Mouse (Mus musculus) midbrain, embryonic 10.5 days (tissue): Measurements from ENCODE around the gene Vmn1r124. TPM values are rescaled to one million over a fixed set of nuclear protein-coding genes. Genes with fewer than 3 reads are reported as not detected.
"Not testable (repeated sequence)": the region's sequence is repeated elsewhere in the genome, so short reads cannot be mapped to it uniquely, and the experiment has no call there.

Source experiments
- DNase-seq: peaks from one replicate; pipeline ENCODE4 v3.0.0-alpha.2; 2017; ENCODE audit warnings: low spot score
- H3K27ac ChIP-seq: fragments of 300-500 bp; sonication (generic); replicated peaks from 2 replicates; pipeline ENCODE4 v1.5.1; 2016; ENCODE audit warnings: mild to moderate bottlenecking
- H3K27me3 ChIP-seq: fragments of 300-500 bp; sonication (generic); 2 replicates; pipeline ENCODE4 v1.6.1; 2016; ENCODE audit warnings: low read depth, mild to moderate bottlenecking; ENCODE audit not compliant: poor library complexity, severe bottlenecking
- H3K36me3 ChIP-seq: fragments of 300-500 bp; sonication (generic); 2 replicates; pipeline ENCODE4 v1.6.1; 2016; ENCODE audit warnings: mild to moderate bottlenecking, moderate library complexity
- H3K4me1 ChIP-seq: fragments of 300-500 bp; sonication (generic); 2 replicates; pipeline ENCODE4 v1.6.1; 2016
- H3K4me3 ChIP-seq: fragments of 300-500 bp; sonication (generic); 2 replicates; pipeline ENCODE4 v1.5.1; 2016; ENCODE audit warnings: mild to moderate bottlenecking, moderate library complexity
- H3K9me3 ChIP-seq: fragments of 300-500 bp; sonication (generic); replicated peaks from 2 replicates; pipeline ENCODE4 v1.6.1; 2016; ENCODE audit warnings: mild to moderate bottlenecking
- WGBS: fragments of 180-500 bp; shearing (Covaris S2); methylation state at CpG from one replicate; pipeline ENCODE4 v1.1.7; 2016; 5-methylcytosine and 5-hydroxymethylcytosine counted together
- polyA plus RNA-seq: library from polyadenylated mRNA; unstranded; fragments of >200 nt; fragmentation: Nextera tagmentation; extraction: Ambion mirVana; gene quantifications from 2 replicates; pipeline ENCODE4 v1.2.1, GENCODE M21; 2016

The Vmn1r124 gene
- not detected in 2 replicates for polyA plus RNA-seq

- not testable (repeated sequence) for DNase-seq, H3K27ac ChIP-seq, H3K36me3 ChIP-seq, H3K27me3 ChIP-seq, H3K4me3 ChIP-seq, H3K9me3 ChIP-seq, H3K4me1 ChIP-seq
- WGBS = 75% methylated on average over 4 of the region's 4 CpGs
Observed at GRCm38 (mm10) chr7:21260517-21260916, at the start of gene Vmn1r124. Vmn1r124 (minus strand) TSS chr7:21260617.

GRCm38 (mm10) chr7:21301367-21301766 lies 41.0 kb upstream of the Vmn1r124 start, which contains the start of gene Vmn1r126:
Vmn1r126 (minus strand) TSS chr7:21301467.
- not testable (repeated sequence) for H3K27ac ChIP-seq, H3K36me3 ChIP-seq, H3K9me3 ChIP-seq, H3K4me1 ChIP-seq, H3K4me3 ChIP-seq, DNase-seq, H3K27me3 ChIP-seq
- WGBS = no CpG with 5 or more reads among the region's 5 CpGs

- not testable (repeated sequence) for H3K4me1 ChIP-seq, H3K27ac ChIP-seq, H3K9me3 ChIP-seq, H3K36me3 ChIP-seq, H3K4me3 ChIP-seq, H3K27me3 ChIP-seq, DNase-seq
- 67% methylated on average over 3 of the region's 3 CpGs for WGBS
Observed at GRCm38 (mm10) chr7:21271879-21272278, 11.5 kb upstream of the Vmn1r124 start, which contains the start of gene Vmn1r125. Vmn1r125 (plus strand) TSS chr7:21272179.

Other genes with a start within 250 kb of the Vmn1r124 start
- not detected in 2 replicates for gene Vmn1r119, start 248.2 kb downstream of the Vmn1r124 start, polyA plus RNA-seq
- not detected in 2 replicates for gene Vmn1r120, start 206.8 kb downstream of the Vmn1r124 start, polyA plus RNA-seq
- not detected in 2 replicates for gene Vmn1r121, start 162.1 kb downstream of the Vmn1r124 start, polyA plus RNA-seq
- gene Vmn1r122, start 126.5 kb downstream of the Vmn1r124 start, polyA plus RNA-seq = not detected in 2 replicates
- not detected in 2 replicates for gene Vmn1r123, start 98.4 kb downstream of the Vmn1r124 start, polyA plus RNA-seq
- not detected in 2 replicates for gene Gm5157, start 70.2 kb downstream of the Vmn1r124 start, polyA plus RNA-seq
- gene Vmn1r125, start 11.6 kb upstream of the Vmn1r124 start, polyA plus RNA-seq = not detected in 2 replicates
- gene Vmn1r126, start 40.9 kb upstream of the Vmn1r124 start, polyA plus RNA-seq = not detected in 2 replicates
- gene Vmn1r127, start 59.2 kb upstream of the Vmn1r124 start, polyA plus RNA-seq = not detected in 2 replicates
- not detected in 2 replicates for gene Vmn1r128, start 88.8 kb upstream of the Vmn1r124 start, polyA plus RNA-seq
- gene Vmn1r129, start 100.7 kb upstream of the Vmn1r124 start, polyA plus RNA-seq = not detected in 2 replicates
- not detected in 2 replicates for gene Gm6882, start 172.1 kb upstream of the Vmn1r124 start, polyA plus RNA-seq